Mouse (Mus musculus) small intestine, adult 2 months (tissue): ENCODE data around the gene Eme2.

Experiments
- CTCF ChIP-seq: fragments of 200-500 bp; IDR thresholded peaks from 2 replicates; pipeline ENCODE4 v1.5.1; 2012; ENCODE audit warnings: low read depth, mild to moderate bottlenecking, control low read depth, inconsistent platforms, low read length, moderate library complexity, mixed read lengths; ENCODE audit not compliant: insufficient replicate concordance, insufficient read length; ENCODE audit errors: extremely low read depth
- POLR2A ChIP-seq: fragments of 200-500 bp; IDR thresholded peaks from 2 replicates; pipeline ENCODE4 v1.6.1; 2012; ENCODE audit warnings: low read depth, mild to moderate bottlenecking, control low read depth, inconsistent platforms, low read length, moderate library complexity

GRCm38 (mm10) chr17:24896241-24896992, 1.5 kb upstream of the Eme2 start, which contains the start of gene Nme3:
- TF ChIP-seq CTCF = no peak
- TF ChIP-seq POLR2A = no peak
